Mouse (Mus musculus): Measurements from ENCODE around the gene Col23a1.
"Not testable (repeated sequence)": the region's sequence is repeated elsewhere in the genome, so short reads cannot be mapped to it uniquely, and the experiment has no call there.

GRCm38 (mm10) chr11:51609940-51610339 lies 320.2 kb downstream of the Col23a1 start:
- TF ChIP-seq CTCF, EP300 (IDR thresholded peaks at IDR 0.05; ENCODE audit: low read depth): not testable (repeated sequence)

All from heart, postnatal 0 days (tissue).